Mouse (Mus musculus): ENCODE data around the gene Itpkb.

DNA sequence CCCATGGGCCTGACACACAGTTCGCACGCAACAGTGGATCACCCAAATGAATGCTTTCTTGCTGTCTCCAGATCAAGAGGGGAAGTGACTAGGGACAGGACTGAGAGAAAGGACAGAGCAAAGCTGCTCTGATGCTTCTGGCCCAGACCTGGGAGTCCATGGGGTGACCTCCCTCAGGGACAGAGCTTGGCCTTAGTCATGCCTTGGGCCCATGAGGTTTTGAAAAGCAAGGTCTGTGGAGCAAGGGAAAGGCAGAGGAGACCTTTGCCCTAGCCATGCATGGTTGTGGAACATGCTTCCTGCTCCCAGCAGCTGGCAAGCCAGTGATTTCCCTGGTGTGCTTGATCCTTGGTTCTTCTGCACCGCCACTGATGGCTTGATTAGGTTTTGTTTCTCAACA, 7.4 kb upstream of the Itpkb start:
- TF ChIP-seq MYC (IDR thresholded peaks at IDR 0.05; ENCODE audit: low read depth, low read length) (no peak), POLR2A (IDR thresholded peaks at IDR 0.05; ENCODE audit: low read depth, low read length) (no peak), CTCF (conservative IDR thresholded peaks at IDR 0.05 in 1 of 2, IDR thresholded peaks at IDR 0.05 in 1 of 2; ENCODE audit: low read depth in 2 of 2, low read length in 2 of 2) (no peak)

Measured in CH12.LX (cell line).